Mouse (Mus musculus) lung, embryonic 15.5 days (tissue): Measurements from ENCODE around the gene Slc35b4. TPM values are rescaled to one million over a fixed set of nuclear protein-coding genes. Genes with fewer than 3 reads are reported as not detected.

ENCODE experiments used
- ATAC-seq: fragments of 200-750 bp; cut with Nextera tagmentation; 2 replicates; pipeline ENCODE4 v1.8.0; 2017; ENCODE audit warnings: moderate number of reproducible peaks, borderline replicate concordance; ENCODE audit not compliant: low FRiP score, low TSS enrichment; ENCODE audit errors: extremely low read depth
- H3K27ac ChIP-seq: fragments of 300-500 bp; sonication (generic); 2 replicates; pipeline ENCODE4 v1.5.1; 2015; ENCODE audit warnings: moderate library complexity, mild to moderate bottlenecking, inconsistent platforms
- H3K27me3 ChIP-seq: fragments of 300-500 bp; sonication (generic); 2 replicates; pipeline ENCODE4 v1.6.1; 2015; ENCODE audit warnings: inconsistent platforms
- H3K36me3 ChIP-seq: fragments of 300-500 bp; sonication (generic); 2 replicates; pipeline ENCODE4 v1.6.1; 2015; ENCODE audit warnings: inconsistent platforms
- H3K4me1 ChIP-seq: fragments of 300-500 bp; sonication (generic); 2 replicates; pipeline ENCODE4 v1.6.1; 2015; ENCODE audit warnings: inconsistent platforms
- H3K4me2 ChIP-seq: fragments of 300-500 bp; sonication (generic); 2 replicates; pipeline ENCODE4 v1.6.1; 2015; ENCODE audit warnings: inconsistent platforms, mild to moderate bottlenecking, moderate library complexity
- H3K4me3 ChIP-seq: fragments of 300-500 bp; sonication (generic); 2 replicates; pipeline ENCODE4 v1.5.1; 2015; ENCODE audit warnings: mild to moderate bottlenecking, inconsistent platforms
- H3K9ac ChIP-seq: fragments of 300-500 bp; sonication (generic); 2 replicates; pipeline ENCODE4 v1.6.1; 2015; ENCODE audit warnings: inconsistent platforms
- H3K9me3 ChIP-seq: fragments of 300-500 bp; sonication (generic); 2 replicates; pipeline ENCODE4 v1.6.1; 2016; ENCODE audit warnings: inconsistent platforms
- WGBS: fragments of 180-500 bp; shearing (Covaris S2); methylation state at CpG from one replicate; pipeline ENCODE4 v1.1.7; 2015; 5-methylcytosine and 5-hydroxymethylcytosine counted together
- polyA plus RNA-seq: library from polyadenylated mRNA; unstranded; fragments of >200 nt; fragmentation: Nextera tagmentation; extraction: Ambion mirVana; gene quantifications from 2 replicates; pipeline ENCODE4 v1.2.1, GENCODE M21; 2015

Slc35b4 gene
- polyA plus RNA-seq, 1 experiment from 2014 or later, result 61.8 TPM

DNA sequence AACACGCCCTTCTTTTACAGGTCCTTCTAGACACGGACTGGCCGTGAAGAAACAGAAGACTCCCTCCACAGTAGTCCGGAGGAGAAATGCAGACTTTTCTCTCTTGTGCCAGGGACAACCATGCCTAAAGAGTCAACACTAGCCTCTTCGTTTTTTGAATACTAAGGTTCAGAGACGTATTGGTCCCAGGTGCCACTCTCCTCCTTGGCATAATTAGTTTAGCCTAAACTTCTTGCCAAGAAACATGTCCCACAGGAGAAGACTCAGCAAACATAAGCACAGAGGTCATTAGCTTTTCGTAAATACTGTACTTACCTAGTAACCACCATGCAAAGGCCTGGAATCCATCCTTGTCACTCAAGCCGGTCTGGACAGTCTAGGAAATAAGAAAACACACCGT lies 13.9 kb downstream of the Slc35b4 start:
- Histone ChIP-seq H3K4me3 (no peak overlapping the region), H3K9ac (no peak overlapping the region), H3K4me1 (peaks cover 19% of the 10 kb centered on the region), H3K9me3 (no peaks in the 10 kb centered on the region), H3K4me2 (no peak overlapping the region), H3K27me3 (no peaks in the 10 kb centered on the region), H3K36me3 (peaks cover 57% of the 10 kb centered on the region), H3K27ac (no peak overlapping the region)
- WGBS, result 76% methylated on average over 9 of the region's 9 CpGs
- no peak for ATAC-seq

DNA sequence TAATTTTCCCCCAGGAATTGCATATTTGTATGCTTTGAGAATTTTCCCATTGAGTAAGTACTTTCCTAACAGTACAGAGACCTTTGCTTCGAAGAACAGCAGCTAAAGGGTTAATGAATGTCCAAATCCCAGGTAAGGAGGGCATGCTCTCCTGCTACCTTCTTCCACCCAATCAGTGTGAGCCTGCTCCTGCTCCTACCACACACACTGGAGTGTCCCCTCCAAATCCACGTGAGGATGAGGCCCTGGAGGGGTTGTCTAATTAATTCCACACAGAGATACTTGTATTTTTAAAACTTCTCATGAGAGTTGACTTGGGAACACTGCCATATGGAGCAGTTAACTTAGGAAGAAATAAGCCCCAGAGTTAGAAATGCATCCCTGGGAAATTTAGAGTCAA lies 14.3 kb downstream of the Slc35b4 start:
- Histone ChIP-seq H3K9ac (no peak overlapping the region), H3K9me3 (no peaks in the 10 kb centered on the region), H3K36me3 (peaks cover 60% of the 10 kb centered on the region), H3K27ac (no peak overlapping the region), H3K4me2 (no peak overlapping the region), H3K4me3 (no peak overlapping the region), H3K4me1 (peaks cover 19% of the 10 kb centered on the region), H3K27me3 (no peaks in the 10 kb centered on the region)
- WGBS, result 54% methylated on average over 2 of the region's 2 CpGs
- ATAC-seq, result no peak

DNA sequence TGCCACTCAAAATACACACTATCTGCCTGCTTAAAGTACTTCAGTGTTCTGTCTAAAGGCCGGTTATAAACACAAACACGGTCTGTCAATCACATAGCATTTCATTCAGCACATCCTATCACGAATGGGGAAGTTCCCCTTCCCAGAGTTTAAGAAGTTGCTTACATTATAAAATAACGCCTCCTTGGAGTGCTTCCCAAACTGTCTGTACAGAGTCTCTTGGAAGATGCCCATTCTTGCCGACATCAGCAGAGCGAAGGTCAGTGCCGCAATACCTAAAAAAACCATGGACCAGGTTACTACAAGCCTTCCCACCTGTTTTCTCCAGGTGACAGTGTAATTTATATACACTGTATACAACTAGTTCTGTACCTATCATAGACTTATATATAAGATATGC lies 15.4 kb downstream of the Slc35b4 start:
- Histone ChIP-seq H3K9me3 (no peaks in the 10 kb centered on the region), H3K36me3 (peaks cover 56% of the 10 kb centered on the region; the same call in 1 of the 2 replicates), H3K4me1 (peaks cover 30% of the 10 kb centered on the region), H3K27me3 (no peaks in the 10 kb centered on the region), H3K27ac (peak overlapping the region; percentile 83; the same call in 1 of the 2 replicates), H3K4me3 (no peak overlapping the region), H3K9ac (no peak overlapping the region), H3K4me2 (no peak overlapping the region)
- WGBS, result 62% methylated on average over 7 of the region's 7 CpGs
- ATAC-seq, result no peak

DNA sequence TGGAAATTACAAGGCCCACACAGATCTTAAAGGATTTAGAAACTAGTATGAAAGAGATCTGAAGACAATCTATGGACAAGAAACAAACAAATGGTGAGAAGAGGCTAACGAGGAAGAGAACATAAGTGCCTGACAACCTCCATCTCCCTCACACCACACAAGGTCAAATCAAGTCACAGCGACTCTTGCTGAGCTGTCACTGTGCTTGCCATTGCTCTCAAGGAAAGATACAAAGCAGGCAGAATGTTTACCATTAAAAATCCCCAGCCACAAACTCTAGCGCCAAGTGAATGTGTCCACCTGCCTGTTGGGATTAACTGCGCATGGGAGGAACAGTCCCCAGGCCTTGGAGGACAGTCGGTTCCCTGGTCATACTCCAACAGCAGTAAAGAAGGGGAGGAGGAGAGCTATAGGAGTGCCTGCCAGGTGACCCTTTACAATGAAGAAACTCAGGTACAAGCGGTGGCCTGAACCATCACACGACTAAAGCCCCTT lies 16.0 kb downstream of the Slc35b4 start:
- WGBS, result 59% methylated on average over 7 of the region's 7 CpGs
- Histone ChIP-seq H3K27ac (peak overlapping the region; percentile 83; the same call in 1 of the 2 replicates), H3K36me3 (peaks cover 50% of the 10 kb centered on the region; the same call in 1 of the 2 replicates)

DNA sequence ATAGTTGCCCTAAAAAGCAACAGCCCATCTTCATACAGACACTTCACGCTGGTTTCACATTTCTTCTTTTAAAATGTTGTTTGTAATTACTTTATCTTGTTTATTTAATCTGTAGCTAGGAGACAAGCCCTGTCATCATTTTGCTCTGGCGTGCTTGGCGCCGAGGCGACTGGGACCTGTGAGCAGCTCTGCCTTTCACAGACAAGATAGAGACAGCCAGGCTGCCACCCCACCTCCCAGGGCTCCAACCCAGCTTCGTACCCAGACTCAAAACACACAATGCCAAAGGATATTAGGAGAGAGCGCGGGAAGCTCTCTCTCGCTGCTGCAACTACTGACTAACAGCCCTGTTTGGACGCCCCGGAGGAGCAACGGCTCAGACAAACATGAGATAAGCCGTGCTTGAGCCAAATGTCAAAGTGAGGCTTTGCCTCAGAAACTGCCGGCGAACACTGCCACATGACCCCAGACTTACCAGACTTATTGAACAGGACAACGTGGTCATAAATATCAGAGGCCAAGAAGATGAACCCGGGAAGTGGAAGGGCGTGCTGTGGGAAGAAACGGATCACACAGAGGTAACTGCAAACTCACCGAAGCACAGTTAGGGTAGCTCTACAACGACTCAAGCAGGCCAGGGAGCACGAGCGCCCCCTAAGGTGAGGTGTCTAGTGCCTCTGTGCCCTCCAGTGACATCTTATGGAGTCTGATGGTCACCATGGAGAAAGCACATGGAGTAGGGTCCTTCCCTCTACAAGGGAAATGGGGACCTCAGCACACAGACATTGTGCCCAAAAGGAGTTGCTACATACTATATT lies 16.7 kb downstream of the Slc35b4 start:
- Histone ChIP-seq H3K9ac (no peak overlapping the region), H3K36me3 (peaks cover 46% of the 10 kb centered on the region; the same call in 1 of the 2 replicates), H3K27me3 (no peaks in the 10 kb centered on the region), H3K9me3 (no peaks in the 10 kb centered on the region), H3K27ac (peak overlapping the region; percentile 83), H3K4me3 (no peak overlapping the region), H3K4me2 (no peak overlapping the region), H3K4me1 (peaks cover 43% of the 10 kb centered on the region)
- 28% methylated on average over 23 of the region's 23 CpGs for WGBS
- ATAC-seq, result peak; percentile 68

More for the DNA sequence above, 16.0 kb downstream of the Slc35b4 start:
- Histone ChIP-seq H3K9ac (no peak overlapping the region), H3K4me1 (peaks cover 36% of the 10 kb centered on the region), H3K4me3 (no peak overlapping the region), H3K27me3 (no peaks in the 10 kb centered on the region), H3K9me3 (no peaks in the 10 kb centered on the region), H3K4me2 (no peak overlapping the region)
- ATAC-seq, result peak; percentile 56; the same call in 1 of the 2 replicates

DNA sequence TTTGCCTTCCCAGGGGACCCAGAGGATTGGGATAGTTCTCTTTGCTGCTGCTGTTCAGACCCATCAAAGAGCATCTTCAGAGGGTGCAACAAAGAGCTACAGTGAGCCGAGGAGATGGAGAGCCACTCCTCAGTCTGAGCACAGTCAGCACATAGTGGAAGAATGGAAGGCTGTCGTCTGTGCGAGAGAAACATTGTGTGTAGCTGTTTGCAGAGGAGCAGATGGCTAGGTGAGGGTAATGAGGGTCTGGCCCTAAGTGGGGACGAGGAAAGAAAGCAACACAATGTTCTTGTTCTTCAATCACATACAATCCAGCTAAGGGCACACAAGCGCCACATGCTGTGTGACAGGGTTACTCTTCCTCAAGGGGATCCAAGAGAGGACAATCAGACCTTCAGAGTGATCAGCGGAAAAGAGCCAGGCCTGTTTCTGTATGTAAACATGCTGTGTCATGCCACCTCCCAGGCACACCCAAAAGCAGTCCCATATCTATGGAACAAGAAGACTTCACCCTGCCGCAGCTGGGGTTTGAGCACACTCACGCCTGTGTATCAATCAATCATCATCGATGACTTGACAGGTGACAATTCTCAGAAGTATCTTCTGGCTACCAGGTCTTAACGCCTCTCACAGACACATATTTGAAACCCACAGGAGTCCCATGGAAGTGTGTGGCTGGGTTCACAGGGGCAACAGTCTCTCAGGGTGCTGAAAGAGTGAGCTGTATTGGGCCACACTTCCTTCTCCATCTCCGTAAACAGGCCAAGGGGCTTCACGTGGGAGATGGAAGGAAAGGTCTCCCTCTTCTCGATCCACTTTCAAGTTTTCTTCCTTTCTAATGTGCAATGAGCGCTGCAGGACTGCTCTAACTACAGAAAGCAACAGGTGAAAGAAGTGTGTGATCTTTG lies 19.8 kb downstream of the Slc35b4 start:
- 0 out of 2 replicates have a peak overlapping the region, but pooled peaks have one; percentile 89 for H3K27ac ChIP-seq
- no peak overlapping the region for H3K4me2 ChIP-seq
- H3K4me3 ChIP-seq, result no peak overlapping the region
- 72% methylated on average over 14 of the region's 14 CpGs for WGBS
- H3K36me3 ChIP-seq, result peaks cover 32% of the 10 kb centered on the region; the same call in 1 of the 2 replicates
- H3K4me1 ChIP-seq, result peaks cover 71% of the 10 kb centered on the region
- H3K9me3 ChIP-seq, result no peaks in the 10 kb centered on the region
- no peaks in the 10 kb centered on the region for H3K27me3 ChIP-seq
- H3K9ac ChIP-seq, result no peak overlapping the region
- no peak for ATAC-seq

DNA sequence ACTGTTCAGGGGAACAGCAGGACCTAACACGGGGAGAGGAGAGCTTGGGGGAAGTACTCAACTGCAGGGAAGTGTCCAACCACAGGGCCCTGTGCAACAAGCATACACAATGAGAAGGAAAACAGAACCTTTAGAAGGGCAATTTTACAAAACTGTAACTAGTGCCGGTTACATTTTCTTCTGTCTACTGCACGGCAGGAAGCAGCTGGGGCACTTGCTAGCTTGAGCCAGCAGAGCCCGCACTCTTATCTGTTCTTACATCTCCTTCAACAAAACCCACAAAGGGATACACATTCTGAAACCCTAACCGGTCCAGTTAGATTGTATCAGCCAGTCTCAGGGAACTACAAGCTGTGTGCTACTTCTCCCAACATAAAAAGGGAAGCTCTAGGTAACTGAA lies 20.9 kb downstream of the Slc35b4 start:
- Histone ChIP-seq H3K4me2 (no peak overlapping the region), H3K27ac (peak overlapping the region; percentile 89), H3K4me3 (no peak overlapping the region), H3K27me3 (no peaks in the 10 kb centered on the region), H3K4me1 (peaks cover 62% of the 10 kb centered on the region), H3K9me3 (no peaks in the 10 kb centered on the region), H3K36me3 (peaks cover 29% of the 10 kb centered on the region; the same call in 1 of the 2 replicates), H3K9ac (no peak overlapping the region)
- 14% methylated on average over 5 of the region's 5 CpGs for WGBS
- no peak for ATAC-seq

DNA sequence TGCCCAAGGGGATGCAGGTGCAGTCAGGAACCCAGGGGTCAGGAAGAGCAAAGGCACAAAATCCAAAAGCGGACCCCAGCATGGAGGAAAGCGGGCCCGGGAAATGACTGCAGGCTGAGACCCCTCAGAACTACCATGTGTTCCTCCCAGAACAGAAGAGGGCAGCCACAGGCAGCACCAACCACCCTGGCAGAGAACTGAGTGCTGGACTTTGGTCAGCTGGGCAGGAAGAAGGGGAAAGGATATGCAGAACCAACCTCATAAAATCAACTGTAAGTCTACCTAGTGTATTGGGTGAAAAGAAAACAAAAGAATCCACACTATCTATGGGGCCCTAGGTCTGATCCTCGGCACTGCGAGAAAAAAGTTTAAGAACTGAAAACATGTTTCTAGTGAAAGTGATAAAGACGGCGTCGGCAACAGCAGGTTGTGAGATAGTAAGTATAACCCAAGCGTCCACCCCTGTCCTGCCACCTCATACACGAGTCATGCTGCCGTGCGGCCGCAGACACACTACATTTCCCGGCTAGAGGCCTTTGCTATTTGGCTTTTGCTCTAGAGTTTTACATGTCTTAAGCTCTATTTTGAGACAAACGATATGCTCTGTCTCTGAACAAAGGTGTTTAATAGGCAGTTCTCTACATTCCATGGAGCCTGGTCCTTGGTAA lies 21.6 kb downstream of the Slc35b4 start:
- Histone ChIP-seq H3K4me2 (no peak overlapping the region), H3K4me1 (peaks cover 55% of the 10 kb centered on the region), H3K9me3 (no peaks in the 10 kb centered on the region), H3K4me3 (no peak overlapping the region), H3K9ac (no peak overlapping the region), H3K27ac (peak overlapping the region; percentile 89), H3K36me3 (peaks cover 29% of the 10 kb centered on the region; the same call in 1 of the 2 replicates), H3K27me3 (no peaks in the 10 kb centered on the region)
- no peak for ATAC-seq
- WGBS, result 69% methylated on average over 15 of the region's 15 CpGs

DNA sequence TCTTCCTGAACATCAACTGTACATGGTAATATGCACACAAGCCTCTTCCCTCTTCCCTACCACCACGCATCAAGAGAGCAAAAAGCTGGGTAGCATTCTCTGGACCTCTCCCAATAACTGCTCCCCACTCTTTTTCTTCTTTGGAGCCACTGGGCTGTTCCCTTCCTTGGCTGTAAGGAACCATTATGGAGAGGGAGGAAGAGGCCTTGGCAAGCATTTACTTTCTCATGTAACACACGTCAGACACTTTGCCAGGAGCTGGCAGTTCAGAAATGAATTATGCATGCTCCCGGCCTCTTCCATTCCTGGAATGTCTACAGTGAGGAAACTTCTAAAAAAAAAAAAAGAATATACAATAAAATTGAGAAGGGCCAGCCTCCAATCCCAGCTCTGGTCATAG lies 22.7 kb downstream of the Slc35b4 start:
- Histone ChIP-seq H3K4me3 (no peak overlapping the region), H3K9ac (no peak overlapping the region), H3K4me1 (peaks cover 53% of the 10 kb centered on the region), H3K4me2 (no peak overlapping the region), H3K27me3 (no peaks in the 10 kb centered on the region), H3K27ac (peak overlapping the region; percentile 89), H3K36me3 (peaks cover 23% of the 10 kb centered on the region; the same call in 1 of the 2 replicates), H3K9me3 (no peaks in the 10 kb centered on the region)
- peak; percentile 79 for ATAC-seq
- WGBS, result 6% methylated on average over 3 of the region's 3 CpGs

DNA sequence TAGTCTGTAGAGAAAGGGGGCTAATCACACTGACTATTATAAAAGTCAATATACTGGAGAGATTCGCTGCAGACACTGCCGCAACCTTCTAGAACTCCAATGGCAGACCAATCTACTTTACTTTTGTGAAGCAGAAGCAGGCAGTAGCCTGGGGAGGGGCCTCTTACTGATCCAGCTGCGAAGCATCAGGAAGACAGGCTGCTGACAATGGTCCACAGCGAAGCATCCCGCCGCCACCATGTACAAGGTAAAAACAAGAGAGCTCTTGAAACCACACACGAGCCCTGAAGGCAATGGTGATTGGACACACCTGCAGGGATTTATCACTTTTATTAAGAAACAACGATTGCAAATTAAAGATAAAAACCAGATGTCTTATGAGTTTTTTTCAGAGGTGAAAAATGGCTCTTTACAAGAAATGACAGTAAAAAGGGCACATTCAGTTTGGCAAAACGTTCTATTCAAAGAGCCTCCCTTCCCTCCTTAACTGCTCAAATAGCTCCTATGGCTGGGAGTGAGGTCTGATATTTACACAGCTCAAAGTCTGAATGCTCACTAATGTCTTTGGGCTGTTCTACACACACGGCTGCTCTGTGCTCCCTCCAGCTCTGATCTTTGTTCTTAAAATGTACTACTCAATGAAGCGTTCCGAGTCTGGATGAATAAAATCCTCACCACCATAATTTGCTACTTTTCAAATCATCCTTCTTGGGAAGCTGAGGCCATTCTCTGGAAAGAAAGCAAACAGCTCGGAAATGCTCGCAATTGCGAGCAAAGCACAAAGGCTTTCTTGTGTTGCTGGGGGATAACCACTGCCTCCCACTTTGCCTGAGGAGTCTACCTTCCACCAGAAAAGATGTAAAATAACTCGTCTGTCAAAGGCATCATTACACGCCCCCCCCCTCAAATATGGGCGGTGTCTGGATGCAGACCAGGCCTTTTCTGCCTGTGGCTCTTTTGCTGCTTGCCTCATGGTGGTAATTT lies 23.6 kb downstream of the Slc35b4 start:
- no peaks in the 10 kb centered on the region for H3K27me3 ChIP-seq
- no peak overlapping the region for H3K9ac ChIP-seq
- WGBS, result 36% methylated on average over 18 of the region's 18 CpGs
- peaks cover 15% of the 10 kb centered on the region; the same call in 1 of the 2 replicates for H3K36me3 ChIP-seq
- H3K27ac ChIP-seq, result peak overlapping the region; percentile 89
- H3K4me1 ChIP-seq, result peaks cover 53% of the 10 kb centered on the region
- H3K4me3 ChIP-seq, result no peak overlapping the region
- no peaks in the 10 kb centered on the region for H3K9me3 ChIP-seq
- no peak overlapping the region for H3K4me2 ChIP-seq
- peak; percentile 25; the same call in 1 of the 2 replicates for ATAC-seq
